Mouse (Mus musculus): ENCODE results near the gene Slc6a2.

DNA sequence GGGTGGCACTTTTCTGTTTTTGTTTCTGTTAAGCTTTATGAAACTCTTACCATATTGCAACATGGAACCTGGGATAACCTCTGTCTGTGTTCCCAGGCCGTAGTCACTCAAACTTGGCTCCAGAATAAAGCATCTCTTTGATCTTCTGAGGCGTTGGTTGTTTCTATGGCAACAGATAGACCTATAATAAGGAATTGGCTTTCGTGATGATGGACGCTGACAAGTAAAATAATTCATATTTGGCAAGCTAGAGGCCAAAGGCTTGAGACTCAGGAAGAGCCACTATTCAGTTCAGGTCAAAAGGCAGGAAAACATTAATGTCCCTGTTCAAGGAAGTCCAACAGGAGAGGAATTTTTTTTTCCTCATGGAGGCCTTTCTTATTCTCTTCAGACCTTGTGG is 30.9 kb upstream of the Slc6a2 start:
- TF ChIP-seq CTCF (conservative IDR thresholded peaks at IDR 0.05; ENCODE audit: insufficient read depth, insufficient read length, low read depth, low read length): no peak
- TF ChIP-seq POLR2A (IDR thresholded peaks at IDR 0.05; ENCODE audit: low read depth, low read length): no peak

Measured in kidney, adult 2 months (tissue).